Mouse (Mus musculus): ENCODE data around the gene Arl15. TPM values are rescaled to one million over a fixed set of nuclear protein-coding genes. Genes with fewer than 3 reads are reported as not detected.

Arl15 gene
- polyA plus RNA-seq, 1 experiment, result 10.1 TPM

DNA sequence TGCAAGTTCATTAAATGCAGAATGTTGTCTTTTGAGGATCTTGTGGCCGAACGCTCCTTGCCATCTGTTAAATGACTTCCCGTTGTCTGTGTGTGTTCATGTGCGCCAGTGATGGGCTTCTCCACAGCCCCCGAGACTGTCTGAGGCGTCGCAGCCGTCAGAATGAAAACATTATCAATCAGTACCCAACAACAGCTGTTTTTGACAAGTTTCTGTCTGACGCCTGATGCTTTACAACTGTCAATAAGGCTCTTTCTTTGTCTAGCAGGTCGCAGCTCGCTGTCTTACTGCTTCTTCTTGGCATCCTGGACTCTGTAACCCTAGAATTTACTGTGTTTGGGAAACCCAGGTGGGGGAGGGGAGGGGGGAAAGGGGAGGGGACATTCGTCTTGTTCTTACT lies 362.4 kb downstream of the Arl15 start:
- H3K27ac ChIP-seq (ENCODE audit: insufficient read depth, low read depth, low read length), result no peak overlapping the region
- TF ChIP-seq CTCF (IDR thresholded peaks at IDR 0.05; ENCODE audit: low read depth, low read length) (no peak), POLR2A (IDR thresholded peaks at IDR 0.05; ENCODE audit: borderline replicate concordance, low read depth, low read length) (no peak)
- H3K4me3 ChIP-seq (ENCODE audit: insufficient read depth, low read length), result no peak overlapping the region
- peaks cover 2% of the 10 kb centered on the region; the same call in 1 of the 2 replicates for H3K4me1 ChIP-seq (ENCODE audit: control insufficient read depth, insufficient read depth, low read length)

DNA sequence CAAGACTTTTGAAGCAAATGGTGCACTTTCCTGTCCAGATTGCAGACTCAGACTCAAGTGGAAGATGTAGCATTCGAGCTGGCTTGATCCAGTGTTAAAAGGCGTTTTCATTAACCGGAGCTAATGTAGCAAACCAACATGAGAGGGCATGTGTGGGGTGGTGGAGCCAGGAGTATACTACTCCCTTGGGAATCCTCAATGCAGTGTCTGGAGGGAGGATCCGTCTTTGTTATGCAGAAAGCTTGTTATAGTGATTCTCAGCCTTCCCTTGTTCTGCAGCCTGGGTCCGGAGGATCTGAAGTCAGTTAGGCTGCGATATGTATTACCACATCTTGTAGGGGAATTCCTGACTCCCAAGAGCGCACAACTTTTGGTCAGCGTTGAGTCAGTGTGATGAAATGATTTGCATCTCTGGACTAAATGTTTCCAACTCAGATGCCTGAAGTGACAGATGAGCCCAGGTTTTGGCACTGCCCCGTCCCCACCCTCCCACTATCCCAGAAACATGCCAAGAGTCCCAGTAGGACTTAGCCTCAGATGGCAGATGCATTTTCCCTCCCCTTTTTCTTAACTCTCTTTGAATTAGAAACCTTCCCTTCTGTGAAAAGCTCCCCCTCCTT lies 363.9 kb downstream of the Arl15 start:
- Histone ChIP-seq H3K4me1 (ENCODE audit: control insufficient read depth, insufficient read depth, low read length) (peaks cover 2% of the 10 kb centered on the region; the same call in 1 of the 2 replicates), H3K4me3 (ENCODE audit: insufficient read depth, low read length) (no peak overlapping the region), H3K27ac (ENCODE audit: insufficient read depth, low read depth, low read length) (no peak overlapping the region)
- TF ChIP-seq CTCF (IDR thresholded peaks at IDR 0.05; ENCODE audit: low read depth, low read length) (no peak), POLR2A (IDR thresholded peaks at IDR 0.05; ENCODE audit: borderline replicate concordance, low read depth, low read length) (no peak)

DNA sequence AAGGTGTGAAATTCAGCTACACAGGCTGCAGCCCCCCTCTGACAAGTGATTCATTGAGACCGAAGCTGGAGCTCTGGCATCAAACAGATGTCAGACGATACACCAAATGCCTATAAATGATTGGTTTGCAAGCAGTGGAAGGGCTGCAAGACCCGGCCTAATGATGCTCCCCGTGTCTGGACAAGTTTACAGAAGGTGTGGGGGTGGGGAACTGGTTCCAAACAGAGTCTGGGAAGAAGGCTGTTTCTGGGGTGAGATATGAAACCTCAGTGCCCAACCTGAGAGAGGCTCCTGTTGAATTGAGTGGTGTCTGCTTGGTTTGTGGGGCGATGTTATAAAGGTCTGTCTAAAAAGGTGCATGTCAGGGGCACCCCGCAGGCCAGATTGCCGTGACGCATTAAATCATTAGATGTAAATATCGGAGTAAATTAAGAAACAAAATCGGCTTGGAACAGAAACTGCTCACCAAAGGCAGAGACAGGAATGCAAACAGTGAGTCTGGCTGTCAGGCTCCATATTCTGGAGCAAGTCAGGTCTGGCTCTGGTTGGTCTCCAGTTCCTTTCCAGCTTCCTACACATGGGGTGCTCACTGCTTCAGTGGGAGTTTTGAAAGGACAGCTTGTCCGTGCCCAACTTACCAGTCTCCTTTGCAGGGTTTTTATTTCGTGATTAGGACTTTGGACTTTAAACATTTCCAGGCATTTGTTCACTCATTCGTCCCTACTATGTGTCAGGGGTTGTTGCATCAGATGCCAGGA lies 365.5 kb downstream of the Arl15 start:
- Histone ChIP-seq H3K4me3 (ENCODE audit: insufficient read depth, low read length) (no peak overlapping the region), H3K4me1 (ENCODE audit: control insufficient read depth, insufficient read depth, low read length) (peaks cover 2% of the 10 kb centered on the region; the same call in 1 of the 2 replicates), H3K27ac (ENCODE audit: insufficient read depth, low read depth, low read length) (no peak overlapping the region)
- TF ChIP-seq POLR2A (IDR thresholded peaks at IDR 0.05; ENCODE audit: borderline replicate concordance, low read depth, low read length) (no peak), CTCF (IDR thresholded peaks at IDR 0.05; ENCODE audit: low read depth, low read length) (no peak)

- Histone ChIP-seq H3K27ac (ENCODE audit: insufficient read depth, low read depth, low read length) (no peak overlapping the region), H3K4me3 (ENCODE audit: insufficient read depth, low read length) (no peak overlapping the region), H3K4me1 (ENCODE audit: control insufficient read depth, insufficient read depth, low read length) (peaks cover 2% of the 10 kb centered on the region; the same call in 1 of the 2 replicates)
- TF ChIP-seq CTCF (IDR thresholded peaks at IDR 0.05; ENCODE audit: low read depth, low read length) (no peak), POLR2A (IDR thresholded peaks at IDR 0.05; ENCODE audit: borderline replicate concordance, low read depth, low read length) (no peak)
Observed at GRCm38 (mm10) chr13:114162753-114163152, 368.4 kb downstream of the Arl15 start.

GRCm38 (mm10) chr13:114165616-114166015 lies 371.3 kb downstream of the Arl15 start:
- no peak overlapping the region for H3K27ac ChIP-seq (ENCODE audit: insufficient read depth, low read depth, low read length)
- TF ChIP-seq CTCF (IDR thresholded peaks at IDR 0.05; ENCODE audit: low read depth, low read length) (no peak), POLR2A (IDR thresholded peaks at IDR 0.05; ENCODE audit: borderline replicate concordance, low read depth, low read length) (no peak)
- H3K4me1 ChIP-seq (ENCODE audit: control insufficient read depth, insufficient read depth, low read length), result no peaks in the 10 kb centered on the region
- H3K4me3 ChIP-seq (ENCODE audit: insufficient read depth, low read length), result no peak overlapping the region

- H3K4me3 ChIP-seq (ENCODE audit: insufficient read depth, low read length), result no peak overlapping the region
- TF ChIP-seq CTCF (IDR thresholded peaks at IDR 0.05; ENCODE audit: low read depth, low read length) (no peak), POLR2A (IDR thresholded peaks at IDR 0.05; ENCODE audit: borderline replicate concordance, low read depth, low read length) (no peak)
- H3K27ac ChIP-seq (ENCODE audit: insufficient read depth, low read depth, low read length), result no peak overlapping the region
- H3K4me1 ChIP-seq (ENCODE audit: control insufficient read depth, insufficient read depth, low read length), result no peaks in the 10 kb centered on the region
Observed at GRCm38 (mm10) chr13:114166439-114167183, 372.3 kb downstream of the Arl15 start.

DNA sequence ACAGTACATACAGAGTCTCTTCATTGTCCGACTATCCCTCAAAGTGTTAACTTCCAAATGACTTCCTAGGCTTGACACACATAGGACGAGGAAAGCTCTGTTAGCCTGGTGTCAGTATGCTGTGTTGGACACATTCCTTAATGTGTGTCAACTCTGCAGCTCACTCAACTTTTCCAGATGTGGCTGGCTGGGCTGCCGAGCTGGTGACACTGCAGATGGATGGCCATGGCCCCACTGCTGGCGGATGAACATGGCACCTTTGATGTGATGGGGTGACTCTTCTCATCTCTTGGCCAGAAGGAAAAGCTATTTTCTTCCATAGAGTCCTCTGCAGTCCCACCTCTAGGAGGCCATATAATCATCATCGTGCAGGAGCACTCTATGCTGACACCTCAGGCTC lies 375.8 kb downstream of the Arl15 start:
- Histone ChIP-seq H3K4me3 (ENCODE audit: insufficient read depth, low read length) (no peak overlapping the region), H3K27ac (ENCODE audit: insufficient read depth, low read depth, low read length) (no peak overlapping the region), H3K4me1 (ENCODE audit: control insufficient read depth, insufficient read depth, low read length) (no peaks in the 10 kb centered on the region)
- no peak for TF ChIP-seq POLR2A (IDR thresholded peaks at IDR 0.05; ENCODE audit: borderline replicate concordance, low read depth, low read length)
- TF ChIP-seq CTCF (IDR thresholded peaks at IDR 0.05; ENCODE audit: low read depth, low read length), result no peak

GRCm38 (mm10) chr13:114171465-114171864 lies 377.2 kb downstream of the Arl15 start:
- no peak overlapping the region for H3K4me3 ChIP-seq (ENCODE audit: insufficient read depth, low read length)
- H3K4me1 ChIP-seq (ENCODE audit: control insufficient read depth, insufficient read depth, low read length), result no peaks in the 10 kb centered on the region
- H3K27ac ChIP-seq (ENCODE audit: insufficient read depth, low read depth, low read length), result no peak overlapping the region
- TF ChIP-seq CTCF (IDR thresholded peaks at IDR 0.05; ENCODE audit: low read depth, low read length), result no peak
- TF ChIP-seq POLR2A (IDR thresholded peaks at IDR 0.05; ENCODE audit: borderline replicate concordance, low read depth, low read length), result no peak

DNA sequence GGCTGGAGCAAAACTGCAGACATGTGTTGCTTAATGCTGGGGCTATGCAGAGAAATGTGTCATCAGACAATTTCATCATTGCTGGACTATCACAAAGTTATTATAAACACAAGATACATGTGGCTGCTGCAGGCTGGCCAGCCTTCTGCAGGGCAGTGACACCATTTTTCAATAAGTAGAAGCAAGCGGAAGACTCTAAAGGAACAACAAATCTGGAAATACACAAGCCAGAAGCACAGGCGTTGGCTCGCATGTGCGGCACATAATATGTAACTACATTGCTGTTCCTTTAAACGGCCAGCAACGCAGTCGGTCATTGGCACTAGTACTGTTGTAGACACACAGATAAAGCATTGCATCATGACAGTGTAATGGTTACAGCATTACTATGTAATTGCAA lies 393.8 kb downstream of the Arl15 start:
- Histone ChIP-seq H3K27ac (ENCODE audit: insufficient read depth, low read depth, low read length) (no peak overlapping the region), H3K4me1 (ENCODE audit: control insufficient read depth, insufficient read depth, low read length) (no peaks in the 10 kb centered on the region), H3K4me3 (ENCODE audit: insufficient read depth, low read length) (no peak overlapping the region)
- TF ChIP-seq POLR2A (IDR thresholded peaks at IDR 0.05; ENCODE audit: borderline replicate concordance, low read depth, low read length), result no peak
- no peak for TF ChIP-seq CTCF (IDR thresholded peaks at IDR 0.05; ENCODE audit: low read depth, low read length)

DNA sequence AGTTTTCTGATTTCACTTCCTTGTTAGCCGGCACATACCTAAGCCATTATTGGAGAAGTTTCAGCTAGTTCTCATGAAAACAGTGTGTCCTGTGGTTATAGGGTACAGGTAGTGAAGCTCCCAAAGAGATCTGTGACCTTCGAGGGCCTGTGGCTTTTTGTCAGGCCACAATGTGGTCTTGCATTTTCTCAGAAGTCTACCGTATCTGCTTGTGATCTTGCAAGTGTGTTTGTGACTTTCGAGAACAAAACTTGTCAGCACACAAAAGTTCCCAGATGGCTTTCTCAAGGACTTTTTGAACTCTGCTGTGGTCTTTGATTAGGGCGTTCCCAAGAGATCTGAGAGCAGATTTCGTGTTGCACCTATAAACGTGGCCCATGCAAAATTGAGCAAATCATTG lies 394.5 kb downstream of the Arl15 start:
- H3K27ac ChIP-seq (ENCODE audit: insufficient read depth, low read depth, low read length), result no peak overlapping the region
- no peak overlapping the region for H3K4me3 ChIP-seq (ENCODE audit: insufficient read depth, low read length)
- TF ChIP-seq POLR2A (IDR thresholded peaks at IDR 0.05; ENCODE audit: borderline replicate concordance, low read depth, low read length) (no peak), CTCF (IDR thresholded peaks at IDR 0.05; ENCODE audit: low read depth, low read length) (no peak)
- no peaks in the 10 kb centered on the region for H3K4me1 ChIP-seq (ENCODE audit: control insufficient read depth, insufficient read depth, low read length)
